Mouse (Mus musculus) ES-E14 (cell line): ENCODE measurements around the gene Fam83e. TPM values are rescaled to one million over a fixed set of nuclear protein-coding genes. Genes with fewer than 3 reads are reported as not detected.

ENCODE experiments used
- DNase-seq: peaks from one replicate; pipeline ENCODE4 v3.0.0-alpha.2; 2013; ENCODE audit warnings: low read depth, low spot score
- H3K27ac ChIP-seq: 2 replicates; pipeline ENCODE4 v1.5.1; 2012; ENCODE audit warnings: low read depth, mild to moderate bottlenecking, low read length, moderate library complexity, mixed read lengths; ENCODE audit not compliant: poor library complexity, insufficient read depth, severe bottlenecking
- H3K36me3 ChIP-seq: 2 replicates; pipeline ENCODE4 v1.6.1; 2012; ENCODE audit warnings: mild to moderate bottlenecking, low read length, moderate library complexity, mixed read lengths; ENCODE audit not compliant: control insufficient read depth, poor library complexity, insufficient read depth, severe bottlenecking
- H3K4me1 ChIP-seq, 2 experiments: fragments of 150-350 bp in 1 of 2; sonication (generic) in 1 of 2; 2 replicates each; pipeline ENCODE4 v1.6.1; 2012; ENCODE audit warnings: low read length in 2 of 2, mild to moderate bottlenecking in 1 of 2, mixed read lengths in 1 of 2; ENCODE audit not compliant: control insufficient read depth in 2 of 2, insufficient read depth in 2 of 2, poor library complexity in 1 of 2
- H3K4me3 ChIP-seq, 2 experiments: fragments of 150-350 bp in 1 of 2; sonication (generic) in 1 of 2; 2 replicates each; pipeline ENCODE4 v1.5.1; 2012; ENCODE audit warnings: low read length in 2 of 2, low read depth in 1 of 2, mild to moderate bottlenecking in 1 of 2, mixed read lengths in 1 of 2; ENCODE audit not compliant: insufficient read depth in 1 of 2, poor library complexity in 1 of 2, severe bottlenecking in 1 of 2
- H3K9ac ChIP-seq: 2 replicates; pipeline ENCODE4 v1.6.1; 2012; ENCODE audit warnings: low read depth, mild to moderate bottlenecking, low read length, mixed read lengths; ENCODE audit not compliant: poor library complexity, insufficient read depth, severe bottlenecking
- H3K9me3 ChIP-seq: fragments of 150-350 bp; sonication (generic); 2 replicates; pipeline ENCODE4 v1.6.1; 2012; ENCODE audit warnings: low read depth, mild to moderate bottlenecking, low read length; ENCODE audit not compliant: control insufficient read depth, insufficient read depth
- CHD2 ChIP-seq: IDR thresholded peaks from 2 replicates; pipeline ENCODE4 v1.6.1; 2014; ENCODE audit warnings: mild to moderate bottlenecking, low read depth, low read length, inconsistent platforms
- HCFC1 ChIP-seq: IDR thresholded peaks from 2 replicates; pipeline ENCODE4 v1.6.1; 2012; ENCODE audit warnings: low read length, inconsistent platforms, borderline replicate concordance; ENCODE audit not compliant: insufficient read depth
- MAFK ChIP-seq: IDR thresholded peaks from 2 replicates; pipeline ENCODE4 v1.6.1; 2014; ENCODE audit warnings: mild to moderate bottlenecking, low read depth, low read length, inconsistent platforms; ENCODE audit not compliant: insufficient read depth
- ZC3H11A ChIP-seq: IDR thresholded peaks from 2 replicates; pipeline ENCODE4 v1.6.1; 2012; ENCODE audit warnings: low read depth, mild to moderate bottlenecking, inconsistent platforms, low read length, borderline replicate concordance
- ZNF384 ChIP-seq: IDR thresholded peaks from 2 replicates; pipeline ENCODE4 v1.6.1; 2012; ENCODE audit warnings: low read depth, low read length, inconsistent platforms
- in situ Hi-C, 2 experiments: fragments of 600-800 bp; cut with MboI; formaldehyde crosslinking; loops; one replicate each; pipeline ENCODE4 v1.15.1; 2025; ENCODE audit warnings: low sequenced_read_pairs in 2 of 2, inconsistent platforms in 1 of 2; ENCODE audit not compliant: unreplicated experiment in 2 of 2
- total RNA-seq: library from RNA; depleted of rRNA; stranded (reverse); fragments of 300-350 nt; gene quantifications from 2 replicates; pipeline ENCODE4 v1.2.3, GENCODE M21; 2012

Gene Fam83e
- total RNA-seq, 1 experiment: 6.1 TPM

GRCm38 (mm10) chr7:45739820-45740219 is 18.8 kb downstream of the Fam83e start:
- Histone ChIP-seq H3K4me1 (peaks cover 0 to 3% of the 10 kb centered on the region in 2 experiments; a peak in 1 of 4 replicates), H3K27ac (no peak overlapping the region), H3K9ac (no peak overlapping the region), H3K9me3 (no peaks in the 10 kb centered on the region), H3K4me3 (no peak overlapping the region), H3K36me3 (no peaks in the 10 kb centered on the region)
- TF ChIP-seq CHD2 (no peak), ZNF384 (no peak), HCFC1 (no peak), ZC3H11A (no peak), MAFK (no peak)
- in situ Hi-C loops: loop anchor here (10.0 to 25.0 kb wide), 3 partner anchors 65 to 197 kb away; partner anchors contain the start of genes Ccdc114 (in 1 of the 2) and Emp3 (in 1 of the 2)
- no peak for DNase-seq

GRCm38 (mm10) chr7:45741308-45741707 is 20.3 kb downstream of the Fam83e start:
- Histone ChIP-seq H3K27ac (no peak overlapping the region), H3K9me3 (no peaks in the 10 kb centered on the region), H3K4me1 (no peaks in the 10 kb centered on the region; a peak in 1 of 4 replicates), H3K4me3 (no peak overlapping the region), H3K36me3 (no peaks in the 10 kb centered on the region), H3K9ac (no peak overlapping the region)
- DNase-seq: no peak
- TF ChIP-seq CHD2 (no peak), ZC3H11A (no peak), HCFC1 (no peak), ZNF384 (no peak), MAFK (no peak)
- in situ Hi-C loops: loop anchor here (10.0 to 25.0 kb wide), 2 partner anchors 183 to 196 kb away; partner anchors contain the start of genes Ccdc114 (in 1 of the 2) and Emp3 (in 1 of the 2)

- H3K9me3 ChIP-seq: no peaks in the 10 kb centered on the region
- no peak overlapping the region for H3K9ac ChIP-seq
- no peak overlapping the region for H3K27ac ChIP-seq
- H3K4me3 ChIP-seq: no peak overlapping the region
- H3K4me1 ChIP-seq: peaks cover 0 to under 1% of the 10 kb centered on the region in 2 experiments; a peak in 2 of 4 replicates
- in situ Hi-C loops: loop anchor here (10.0 to 25.0 kb wide), 2 partner anchors 183 to 196 kb away; partner anchors contain the start of genes Ccdc114 (in 1 of the 2) and Emp3 (in 1 of the 2)
- no peaks in the 10 kb centered on the region for H3K36me3 ChIP-seq
- DNase-seq: no peak
- TF ChIP-seq CHD2 (no peak), ZC3H11A (no peak), HCFC1 (no peak), MAFK (no peak), ZNF384 (no peak)
Measured at GRCm38 (mm10) chr7:45741777-45742176, 20.8 kb downstream of the Fam83e start.

- no peak overlapping the region for H3K9ac ChIP-seq
- no peak for DNase-seq
- no peak for TF ChIP-seq ZC3H11A
- TF ChIP-seq ZNF384: no peak
- TF ChIP-seq HCFC1: no peak
- no peak for TF ChIP-seq CHD2
- no peak for TF ChIP-seq MAFK
- H3K4me3 ChIP-seq: peak overlapping the region; percentile 15 to 60; a peak in 2 of 4 replicates
- no peaks in the 10 kb centered on the region for H3K9me3 ChIP-seq
- H3K36me3 ChIP-seq: no peaks in the 10 kb centered on the region
- no peak overlapping the region for H3K27ac ChIP-seq
- in situ Hi-C loops: loop anchor here (10.0 to 25.0 kb wide), 2 partner anchors 182 to 195 kb away; partner anchors contain the start of genes Ccdc114 (in 1 of the 2) and Emp3 (in 1 of the 2)
- H3K4me1 ChIP-seq: peaks cover 0 to 4% of the 10 kb centered on the region in 2 experiments; a peak in 2 of 4 replicates
Measured at GRCm38 (mm10) chr7:45742338-45742737, 21.3 kb downstream of the Fam83e start.
